Mouse (Mus musculus) liver, embryonic 14.5 days (tissue): ENCODE results near the gene Polr3b. TPM values are rescaled to one million over a fixed set of nuclear protein-coding genes. Genes with fewer than 3 reads are reported as not detected.

Source experiments
- ATAC-seq: fragments of 200-750 bp; cut with Nextera tagmentation; 2 replicates; pipeline ENCODE4 v1.8.0; 2017; ENCODE audit warnings: moderate number of reproducible peaks, mild to moderate bottlenecking, moderate library complexity; ENCODE audit not compliant: insufficient read depth
- DNase-seq, 3 experiments: peaks; one replicate each; pipeline ENCODE4 v3.0.0-alpha.2; 2012 to 2013; ENCODE audit warnings: low read depth in 3 of 3, low spot score in 3 of 3
- H3K27ac ChIP-seq: fragments of 300-500 bp; sonication (generic); 2 replicates; pipeline ENCODE4 v1.5.1; 2014; ENCODE audit warnings: moderate library complexity, mild to moderate bottlenecking, control low read depth, inconsistent platforms
- H3K27me3 ChIP-seq: fragments of 300-500 bp; sonication (generic); 2 replicates; pipeline ENCODE4 v1.6.1; 2014; ENCODE audit warnings: mild to moderate bottlenecking, low read length, moderate library complexity; ENCODE audit not compliant: control insufficient read depth, insufficient read depth
- H3K36me3 ChIP-seq: fragments of 300-500 bp; sonication (generic); replicated peaks from 2 replicates; pipeline ENCODE4 v1.6.1; 2014; ENCODE audit warnings: low read depth; ENCODE audit not compliant: control insufficient read depth, insufficient read depth
- H3K4me1 ChIP-seq, 2 experiments: fragments of 200-500 bp in 1 of 2; fragments of 300-500 bp in 1 of 2; sonication (generic) in 1 of 2; replicated peaks; 2 replicates each; pipeline ENCODE4 v1.6.1; 2012 to 2014; ENCODE audit warnings: antibody characterized with exemption in 1 of 2, inconsistent platforms in 1 of 2, low read length in 1 of 2; ENCODE audit not compliant: control insufficient read depth in 2 of 2, insufficient read depth in 2 of 2
- H3K4me2 ChIP-seq: fragments of 300-500 bp; sonication (generic); 2 replicates; pipeline ENCODE4 v1.6.1; 2014; ENCODE audit warnings: low read depth, mild to moderate bottlenecking, control low read depth, moderate library complexity
- H3K4me3 ChIP-seq, 2 experiments: fragments of 200-500 bp in 1 of 2; fragments of 300-500 bp in 1 of 2; sonication (generic) in 1 of 2; 2 replicates each; pipeline ENCODE4 v1.5.1; 2012 to 2014; ENCODE audit warnings: low read depth in 2 of 2, low read length in 2 of 2, mild to moderate bottlenecking in 2 of 2, control low read depth in 1 of 2, inconsistent platforms in 1 of 2, moderate library complexity in 1 of 2; ENCODE audit not compliant: insufficient read depth in 1 of 2
- H3K9ac ChIP-seq: fragments of 300-500 bp; sonication (generic); replicated peaks from 2 replicates; pipeline ENCODE4 v1.6.1; 2014; ENCODE audit warnings: mild to moderate bottlenecking, control low read depth, moderate library complexity
- H3K9me3 ChIP-seq: fragments of 300-500 bp; sonication (generic); 2 replicates; pipeline ENCODE4 v1.6.1; 2016; ENCODE audit warnings: low read length, mixed read lengths; ENCODE audit not compliant: control insufficient read depth
- CTCF ChIP-seq: IDR thresholded peaks from 2 replicates; pipeline ENCODE4 v1.5.1; 2016; ENCODE audit warnings: antibody characterized with exemption, low read depth, control low read depth
- EP300 ChIP-seq: IDR thresholded peaks from 2 replicates; pipeline ENCODE4 v1.6.1; 2016; ENCODE audit warnings: antibody characterized with exemption, low read depth
- WGBS: fragments of 180-500 bp; shearing (Covaris S2); extraction: QIAGEN DNeasy Blood & Tissue Kit; methylation state at CpG from one replicate; pipeline ENCODE4 v1.1.7; 2014; ENCODE audit not compliant: insufficient replicate concordance; 5-methylcytosine and 5-hydroxymethylcytosine counted together
- polyA plus RNA-seq, 2 experiments: library from polyadenylated mRNA; depleted of rRNA in 1 of 2; stranded (reverse) in 1 of 2; unstranded in 1 of 2; fragments of >200 nt; fragmentation: Nextera tagmentation in 1 of 2; extraction: Ambion mirVana in 1 of 2; gene quantifications; 2 replicates each; pipeline versions ENCODE4 v1.2.1 to v1.2.3; 2012 to 2014

Gene Polr3b
- polyA plus RNA-seq, 2 experiments = 3.7 to 5.8 TPM

- TF ChIP-seq CTCF (no peak), EP300 (no peak)
- DNase-seq (no peak), ATAC-seq (no peak)
- Histone ChIP-seq H3K4me2 (no peak overlapping the region), H3K4me1 (no peaks in the 10 kb centered on the region), H3K36me3 (no peaks in the 10 kb centered on the region; the same call in 1 of the 2 replicates), H3K9me3 (no peaks in the 10 kb centered on the region), H3K9ac (no peak overlapping the region), H3K4me3 (no peak overlapping the region), H3K27me3 (no peaks in the 10 kb centered on the region), H3K27ac (no peak overlapping the region)
- 66% methylated on average over 9 of the region's 9 CpGs for WGBS
Observed at GRCm38 (mm10) chr10:84686122-84686497, 64.0 kb downstream of the Polr3b start.

- Histone ChIP-seq H3K9me3 (no peaks in the 10 kb centered on the region), H3K9ac (no peak overlapping the region), H3K4me1 (no peaks in the 10 kb centered on the region), H3K27me3 (no peaks in the 10 kb centered on the region), H3K4me3 (no peak overlapping the region), H3K27ac (no peak overlapping the region), H3K4me2 (no peak overlapping the region), H3K36me3 (no peaks in the 10 kb centered on the region; the same call in 1 of the 2 replicates)
- ATAC-seq (no peak), DNase-seq (no peak)
- WGBS = 83% methylated on average over 4 of the region's 4 CpGs
- TF ChIP-seq CTCF (no peak), EP300 (no peak)
Observed at GRCm38 (mm10) chr10:84686705-84687104, 64.6 kb downstream of the Polr3b start.

GRCm38 (mm10) chr10:84687736-84688135 is 65.6 kb downstream of the Polr3b start:
- Histone ChIP-seq H3K4me1 (no peaks in the 10 kb centered on the region), H3K27me3 (no peaks in the 10 kb centered on the region), H3K27ac (no peak overlapping the region), H3K4me2 (no peak overlapping the region), H3K9me3 (no peaks in the 10 kb centered on the region), H3K36me3 (no peaks in the 10 kb centered on the region; the same call in 1 of the 2 replicates), H3K9ac (no peak overlapping the region), H3K4me3 (no peak overlapping the region)
- DNase-seq (no peak), ATAC-seq (no peak)
- TF ChIP-seq EP300 (no peak), CTCF (no peak)
- WGBS = 77% methylated on average over 4 of the region's 4 CpGs

- H3K4me3 ChIP-seq = no peak overlapping the region
- ATAC-seq (no peak), DNase-seq (no peak)
- no peaks in the 10 kb centered on the region for H3K36me3 ChIP-seq
- 72% methylated on average over 3 of the region's 3 CpGs for WGBS
- H3K4me2 ChIP-seq = no peak overlapping the region
- no peak overlapping the region for H3K9ac ChIP-seq
- H3K27me3 ChIP-seq = no peaks in the 10 kb centered on the region
- H3K4me1 ChIP-seq = no peaks in the 10 kb centered on the region
- TF ChIP-seq EP300 = no peak
- TF ChIP-seq CTCF = no peak
- no peak overlapping the region for H3K27ac ChIP-seq
- H3K9me3 ChIP-seq = no peaks in the 10 kb centered on the region
Observed at GRCm38 (mm10) chr10:84689846-84690245, 67.8 kb downstream of the Polr3b start.

- Histone ChIP-seq H3K9ac (no peak overlapping the region), H3K27me3 (no peaks in the 10 kb centered on the region), H3K4me2 (no peak overlapping the region), H3K4me1 (no peaks in the 10 kb centered on the region), H3K36me3 (no peaks in the 10 kb centered on the region), H3K4me3 (no peak overlapping the region), H3K9me3 (no peaks in the 10 kb centered on the region), H3K27ac (no peak overlapping the region)
- TF ChIP-seq CTCF (no peak), EP300 (no peak)
- 85% methylated on average over 4 of the region's 4 CpGs for WGBS
- no peak for ATAC-seq
- no peak for DNase-seq
Observed at GRCm38 (mm10) chr10:84690818-84691217, 68.7 kb downstream of the Polr3b start.
